Mouse (Mus musculus): ENCODE results near the gene Mpp3. TPM values are rescaled to one million over a fixed set of nuclear protein-coding genes. Genes with fewer than 3 reads are reported as not detected.

Mpp3 gene
- polyA plus RNA-seq, 1 experiment from 2014 or later, result 3.3 TPM

DNA sequence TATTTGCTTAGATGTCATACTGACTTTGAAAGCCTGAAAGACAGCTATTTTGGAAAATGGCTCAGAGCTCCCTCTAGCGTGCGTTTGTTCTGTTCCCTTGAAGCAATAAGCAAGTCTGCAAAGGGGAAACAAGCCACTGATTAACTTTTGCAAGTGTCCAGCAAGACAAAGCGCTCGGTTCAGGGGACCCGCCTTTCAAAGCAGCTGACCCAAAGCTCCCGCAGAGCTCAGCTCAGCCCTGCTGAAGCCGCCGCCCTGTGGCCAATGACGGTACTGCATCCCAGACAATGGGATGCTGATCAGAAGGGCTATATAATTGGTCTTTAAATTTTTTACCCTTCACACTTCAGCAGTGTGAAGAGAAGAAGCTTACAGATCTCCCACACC lies 11.9 kb upstream of the Mpp3 start:
- Histone ChIP-seq H3K9ac (ENCODE audit: low read length) (no peak overlapping the region), H3K27me3 (ENCODE audit: control insufficient read depth, insufficient read depth, low read length) (no peaks in the 10 kb centered on the region), H3K4me3 (ENCODE audit: control insufficient read depth in 1 of 2, insufficient read depth in 1 of 2, low read depth in 1 of 2, low read length in 2 of 2) (no peak overlapping the region), H3K36me3 (ENCODE audit: control insufficient read depth, insufficient read depth, low read length) (no peaks in the 10 kb centered on the region), H3K4me2 (ENCODE audit: low read length) (no peak overlapping the region), H3K27ac (replicated peaks in 1 of 2; ENCODE audit: control insufficient read depth in 1 of 2, insufficient read depth in 1 of 2, low read depth in 2 of 2, low read length in 2 of 2) (peak overlapping the region in 1 of 2 experiments; percentile 19; a peak in 1 of 4 replicates), H3K9me3 (ENCODE audit: control insufficient read depth, low read length) (peaks cover 1% of the 10 kb centered on the region), H3K4me1 (ENCODE audit: control insufficient read depth in 2 of 2, insufficient read depth in 2 of 2, low read length in 2 of 2) (peaks cover 0 to 5% of the 10 kb centered on the region in 2 experiments; a peak in 1 of 4 replicates)
- peak; percentile 75 for ATAC-seq (ENCODE audit: insufficient number of reproducible peaks, insufficient read depth, low FRiP score, low read depth)
- WGBS, result under 1% methylated on average over 9 of the region's 9 CpGs

DNA sequence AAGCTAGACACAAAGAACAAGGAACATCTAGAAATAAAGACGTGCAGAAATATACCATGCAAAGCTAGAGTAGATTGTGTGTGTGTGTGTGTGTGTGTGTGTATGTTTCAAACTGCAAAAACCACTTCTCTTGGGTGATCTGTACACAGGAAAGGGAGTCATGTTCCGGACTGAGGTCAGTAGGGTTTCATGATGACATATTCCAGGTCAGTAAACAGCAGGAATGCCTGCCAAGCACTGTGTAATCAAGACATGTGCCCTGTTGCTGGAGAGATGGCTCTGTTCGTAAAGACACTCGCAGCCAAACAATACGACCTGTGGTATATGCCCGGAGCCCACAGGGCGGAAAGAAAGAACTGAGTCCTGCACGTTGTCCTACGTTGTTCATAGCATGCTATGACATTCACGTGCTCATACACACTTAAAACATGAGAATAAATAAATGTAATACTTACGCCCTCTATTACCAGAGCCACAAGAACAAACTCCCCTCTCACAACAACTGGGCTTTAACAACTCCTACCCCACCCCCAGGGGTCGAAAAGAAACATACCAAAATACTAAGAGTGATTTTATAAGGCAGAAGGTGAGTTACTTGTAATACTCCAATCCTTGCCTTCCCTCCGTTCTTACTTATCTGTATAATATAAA lies 11.4 kb upstream of the Mpp3 start:
- H3K9ac ChIP-seq (ENCODE audit: low read length), result no peak overlapping the region
- H3K27me3 ChIP-seq (ENCODE audit: control insufficient read depth, insufficient read depth, low read length), result no peaks in the 10 kb centered on the region
- no peaks in the 10 kb centered on the region for H3K36me3 ChIP-seq (ENCODE audit: control insufficient read depth, insufficient read depth, low read length)
- peak overlapping the region in 1 of 2 experiments; percentile 19; a peak in 1 of 4 replicates for H3K27ac ChIP-seq (replicated peaks in 1 of 2; ENCODE audit: control insufficient read depth in 1 of 2, insufficient read depth in 1 of 2, low read depth in 2 of 2, low read length in 2 of 2)
- H3K4me2 ChIP-seq (ENCODE audit: low read length), result no peak overlapping the region
- no peaks in the 10 kb centered on the region for H3K9me3 ChIP-seq (ENCODE audit: control insufficient read depth, low read length)
- H3K4me3 ChIP-seq (ENCODE audit: control insufficient read depth in 1 of 2, insufficient read depth in 1 of 2, low read depth in 1 of 2, low read length in 2 of 2), result no peak overlapping the region
- no peak; the same call in 1 of the 2 replicates for ATAC-seq (ENCODE audit: insufficient number of reproducible peaks, insufficient read depth, low FRiP score, low read depth)
- peaks cover 0 to 5% of the 10 kb centered on the region in 2 experiments; a peak in 1 of 4 replicates for H3K4me1 ChIP-seq (ENCODE audit: control insufficient read depth in 2 of 2, insufficient read depth in 2 of 2, low read length in 2 of 2)
- WGBS, result 64% methylated on average over 13 of the region's 13 CpGs

DNA sequence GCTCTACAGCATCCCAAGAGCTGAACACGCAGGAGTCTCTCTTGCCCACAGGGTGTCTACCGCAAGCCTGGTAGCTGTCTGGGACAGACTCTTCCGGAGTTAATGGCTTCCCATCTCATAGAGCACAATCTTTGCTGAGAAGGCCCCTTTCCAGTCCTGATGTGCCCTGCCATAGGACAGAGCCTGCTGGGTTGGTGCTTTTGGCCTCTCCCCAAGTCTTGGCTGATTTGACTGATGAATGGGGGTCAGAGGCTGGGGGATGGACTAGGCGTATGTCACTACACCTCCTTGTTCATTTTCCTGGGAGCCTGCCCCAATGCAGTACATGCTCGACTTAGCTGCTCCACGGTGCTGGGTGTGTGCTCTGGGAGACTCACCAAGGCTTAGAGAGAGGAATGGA lies 9.5 kb upstream of the Mpp3 start:
- no peak for ATAC-seq (ENCODE audit: insufficient number of reproducible peaks, insufficient read depth, low FRiP score, low read depth)
- H3K9ac ChIP-seq (ENCODE audit: low read length), result no peak overlapping the region
- 83% methylated on average over 6 of the region's 6 CpGs for WGBS
- no peaks in the 10 kb centered on the region for H3K36me3 ChIP-seq (ENCODE audit: control insufficient read depth, insufficient read depth, low read length)
- H3K27me3 ChIP-seq (ENCODE audit: control insufficient read depth, insufficient read depth, low read length), result no peaks in the 10 kb centered on the region
- H3K4me1 ChIP-seq (ENCODE audit: control insufficient read depth in 2 of 2, insufficient read depth in 2 of 2, low read length in 2 of 2), result peaks cover 0 to 5% of the 10 kb centered on the region in 2 experiments; a peak in 1 of 4 replicates
- H3K4me2 ChIP-seq (ENCODE audit: low read length), result no peak overlapping the region
- H3K9me3 ChIP-seq (ENCODE audit: control insufficient read depth, low read length), result no peaks in the 10 kb centered on the region
- H3K4me3 ChIP-seq (ENCODE audit: control insufficient read depth in 1 of 2, insufficient read depth in 1 of 2, low read depth in 1 of 2, low read length in 2 of 2), result no peak overlapping the region
- no peak overlapping the region for H3K27ac ChIP-seq (replicated peaks in 1 of 2; ENCODE audit: control insufficient read depth in 1 of 2, insufficient read depth in 1 of 2, low read depth in 2 of 2, low read length in 2 of 2)

DNA sequence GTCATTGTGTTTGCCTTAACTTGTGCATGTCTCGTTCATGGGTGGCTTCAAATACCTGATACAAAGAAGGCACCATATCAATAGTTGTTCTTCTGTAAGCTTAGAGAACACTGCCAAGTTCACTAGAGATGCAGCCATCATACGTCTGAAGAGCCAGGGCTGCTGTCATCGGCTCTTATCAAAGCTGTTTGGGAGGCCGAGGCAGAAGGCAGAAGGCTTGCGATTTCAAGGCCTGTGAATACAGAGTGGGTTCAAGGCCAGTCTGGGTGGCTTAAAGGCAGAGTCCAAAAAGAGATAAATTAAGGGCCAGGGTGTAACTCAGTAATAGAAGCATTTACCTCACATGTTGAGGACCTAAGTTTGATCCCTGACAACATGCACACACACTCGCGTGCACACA lies 8.1 kb upstream of the Mpp3 start:
- Histone ChIP-seq H3K9ac (ENCODE audit: low read length) (no peak overlapping the region), H3K27me3 (ENCODE audit: control insufficient read depth, insufficient read depth, low read length) (no peaks in the 10 kb centered on the region), H3K4me1 (ENCODE audit: control insufficient read depth in 2 of 2, insufficient read depth in 2 of 2, low read length in 2 of 2) (peaks cover 0 to 5% of the 10 kb centered on the region in 2 experiments; a peak in 1 of 4 replicates), H3K4me3 (ENCODE audit: control insufficient read depth in 1 of 2, insufficient read depth in 1 of 2, low read depth in 1 of 2, low read length in 2 of 2) (no peak overlapping the region), H3K4me2 (ENCODE audit: low read length) (no peak overlapping the region), H3K36me3 (ENCODE audit: control insufficient read depth, insufficient read depth, low read length) (no peaks in the 10 kb centered on the region), H3K9me3 (ENCODE audit: control insufficient read depth, low read length) (no peaks in the 10 kb centered on the region), H3K27ac (replicated peaks in 1 of 2; ENCODE audit: control insufficient read depth in 1 of 2, insufficient read depth in 1 of 2, low read depth in 2 of 2, low read length in 2 of 2) (no peak overlapping the region)
- no peak for ATAC-seq (ENCODE audit: insufficient number of reproducible peaks, insufficient read depth, low FRiP score, low read depth)
- WGBS, result 54% methylated on average over 7 of the region's 7 CpGs

DNA sequence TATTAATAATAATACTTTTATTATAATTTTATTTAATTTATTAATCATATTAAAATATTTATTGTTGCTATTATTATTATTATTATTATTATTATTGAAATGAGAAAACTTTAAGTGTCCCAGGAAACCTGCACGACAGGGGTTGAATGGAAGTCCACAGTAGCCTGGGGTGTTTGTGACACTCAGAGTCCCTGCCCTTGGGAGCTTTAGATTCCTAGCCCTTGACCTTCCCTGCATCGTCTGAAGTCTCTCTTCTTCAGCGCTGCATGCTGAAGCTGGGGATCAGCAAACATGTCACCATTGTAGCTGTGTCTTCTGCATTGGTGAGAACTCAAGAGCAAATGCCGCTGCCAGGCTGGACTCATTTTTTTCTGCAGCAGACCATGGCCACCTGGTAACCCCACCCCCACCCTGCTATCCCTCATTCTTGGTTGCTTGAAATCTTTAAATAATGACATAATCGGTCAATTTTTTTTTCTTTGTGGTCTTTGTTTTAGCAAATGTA lies 7.2 kb upstream of the Mpp3 start:
- Histone ChIP-seq H3K4me2 (ENCODE audit: low read length) (no peak overlapping the region), H3K4me3 (ENCODE audit: control insufficient read depth in 1 of 2, insufficient read depth in 1 of 2, low read depth in 1 of 2, low read length in 2 of 2) (no peak overlapping the region), H3K9ac (ENCODE audit: low read length) (no peak overlapping the region), H3K27me3 (ENCODE audit: control insufficient read depth, insufficient read depth, low read length) (no peaks in the 10 kb centered on the region), H3K36me3 (ENCODE audit: control insufficient read depth, insufficient read depth, low read length) (no peaks in the 10 kb centered on the region), H3K27ac (replicated peaks in 1 of 2; ENCODE audit: control insufficient read depth in 1 of 2, insufficient read depth in 1 of 2, low read depth in 2 of 2, low read length in 2 of 2) (no peak overlapping the region), H3K9me3 (ENCODE audit: control insufficient read depth, low read length) (no peaks in the 10 kb centered on the region), H3K4me1 (ENCODE audit: control insufficient read depth in 2 of 2, insufficient read depth in 2 of 2, low read length in 2 of 2) (peaks cover 0 to 5% of the 10 kb centered on the region in 2 experiments; a peak in 1 of 4 replicates)
- WGBS, result 69% methylated on average over 5 of the region's 5 CpGs
- ATAC-seq (ENCODE audit: insufficient number of reproducible peaks, insufficient read depth, low FRiP score, low read depth), result no peak

DNA sequence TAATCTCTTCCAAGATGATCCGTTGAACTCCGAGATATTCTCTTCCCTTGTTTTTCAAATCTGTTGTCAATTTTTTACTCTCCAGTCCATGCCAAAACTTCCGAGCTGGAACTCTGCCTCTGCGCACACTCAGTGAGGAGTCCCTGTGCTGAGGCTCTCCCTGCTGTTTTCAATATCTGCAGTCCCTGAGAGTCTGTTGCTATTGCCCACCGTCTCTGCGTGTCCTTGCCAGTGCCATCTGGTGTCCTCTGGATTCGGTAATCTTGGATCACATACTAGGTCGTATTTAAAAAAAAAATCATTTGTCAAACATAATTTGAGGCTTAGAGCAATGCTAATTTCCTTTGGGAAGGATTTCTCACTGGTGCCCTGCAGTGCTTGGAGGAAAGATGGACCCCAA lies 6.6 kb upstream of the Mpp3 start:
- Histone ChIP-seq H3K9ac (ENCODE audit: low read length) (no peak overlapping the region), H3K4me2 (ENCODE audit: low read length) (no peak overlapping the region), H3K27me3 (ENCODE audit: control insufficient read depth, insufficient read depth, low read length) (no peaks in the 10 kb centered on the region), H3K9me3 (ENCODE audit: control insufficient read depth, low read length) (no peaks in the 10 kb centered on the region), H3K27ac (replicated peaks in 1 of 2; ENCODE audit: control insufficient read depth in 1 of 2, insufficient read depth in 1 of 2, low read depth in 2 of 2, low read length in 2 of 2) (no peak overlapping the region), H3K4me3 (ENCODE audit: control insufficient read depth in 1 of 2, insufficient read depth in 1 of 2, low read depth in 1 of 2, low read length in 2 of 2) (no peak overlapping the region), H3K4me1 (ENCODE audit: control insufficient read depth in 2 of 2, insufficient read depth in 2 of 2, low read length in 2 of 2) (peaks cover 0 to 5% of the 10 kb centered on the region in 2 experiments; a peak in 1 of 4 replicates), H3K36me3 (ENCODE audit: control insufficient read depth, insufficient read depth, low read length) (no peaks in the 10 kb centered on the region)
- ATAC-seq (ENCODE audit: insufficient number of reproducible peaks, insufficient read depth, low FRiP score, low read depth), result no peak
- WGBS, result 74% methylated on average over 8 of the region's 8 CpGs

DNA sequence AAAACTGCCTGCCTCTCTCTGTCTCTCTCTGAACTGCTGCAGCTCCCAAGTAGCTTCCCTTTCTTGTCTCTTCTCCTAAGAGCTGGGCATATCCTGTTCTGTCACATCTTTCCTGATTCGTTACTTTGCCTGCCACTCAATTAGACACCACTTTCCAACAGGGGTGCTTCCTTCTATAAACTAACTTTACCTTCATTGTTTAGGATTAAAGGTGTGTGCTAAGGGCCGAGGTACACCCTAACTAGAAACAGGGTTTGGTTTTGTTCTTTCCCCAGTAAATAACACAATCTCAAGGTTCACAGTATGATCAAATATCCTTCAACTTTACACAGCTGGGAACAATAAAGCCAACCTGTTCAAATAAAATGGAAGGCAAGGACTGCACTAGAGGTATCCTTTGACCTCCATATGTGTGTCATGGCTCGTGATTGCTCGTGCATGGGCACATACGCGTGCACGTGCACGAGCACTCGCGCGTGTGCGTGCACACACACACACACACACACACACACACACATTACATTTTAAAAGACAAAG lies 4.9 kb upstream of the Mpp3 start:
- Histone ChIP-seq H3K27me3 (ENCODE audit: control insufficient read depth, insufficient read depth, low read length) (no peaks in the 10 kb centered on the region), H3K4me1 (ENCODE audit: control insufficient read depth in 2 of 2, insufficient read depth in 2 of 2, low read length in 2 of 2) (no peaks in the 10 kb centered on the region), H3K36me3 (ENCODE audit: control insufficient read depth, insufficient read depth, low read length) (no peaks in the 10 kb centered on the region), H3K4me2 (ENCODE audit: low read length) (no peak overlapping the region), H3K4me3 (ENCODE audit: control insufficient read depth in 1 of 2, insufficient read depth in 1 of 2, low read depth in 1 of 2, low read length in 2 of 2) (no peak overlapping the region), H3K9me3 (ENCODE audit: control insufficient read depth, low read length) (no peaks in the 10 kb centered on the region), H3K9ac (ENCODE audit: low read length) (no peak overlapping the region), H3K27ac (replicated peaks in 1 of 2; ENCODE audit: control insufficient read depth in 1 of 2, insufficient read depth in 1 of 2, low read depth in 2 of 2, low read length in 2 of 2) (no peak overlapping the region)
- no peak for ATAC-seq (ENCODE audit: insufficient number of reproducible peaks, insufficient read depth, low FRiP score, low read depth)
- WGBS, result 87% methylated on average over 12 of the region's 12 CpGs

Data from heart, embryonic 14.5 days (tissue).